Mouse (Mus musculus): ENCODE results near the gene Myo6.
A peak's percentile ranks its signal among the peaks of the same experiment; 100 is the strongest.
"Not testable (repeated sequence)": the region's sequence is repeated elsewhere in the genome, so short reads cannot be mapped to it uniquely, and the experiment has no call there.

The Myo6 gene

GRCm38 (mm10) chr9:80299031-80299430 is 134.2 kb downstream of the Myo6 start:
- no peak for DNase-seq (ENCODE audit: low spot score in 2 of 2)

DNA sequence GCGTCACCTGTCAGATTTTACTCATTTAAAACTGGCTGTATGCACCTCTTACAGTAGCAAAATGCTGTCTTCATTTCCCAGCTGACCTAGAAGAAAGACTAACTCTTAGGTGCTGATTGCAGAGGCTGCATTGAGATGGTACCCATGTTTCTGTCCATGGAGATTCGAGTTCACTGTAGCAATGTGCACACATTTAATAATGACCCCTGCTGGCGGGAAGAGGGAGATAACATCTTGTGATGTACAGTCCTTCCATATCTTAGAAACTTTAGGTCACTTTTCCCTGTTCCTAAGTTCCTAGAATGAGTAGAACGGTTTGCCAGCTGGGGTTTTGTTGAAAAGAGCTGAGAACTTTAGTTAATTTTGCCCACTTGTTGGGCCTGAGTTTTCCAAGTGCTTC is 138.7 kb downstream of the Myo6 start:
- DNase-seq (ENCODE audit: low spot score in 2 of 2), result peak in 1 of 2 experiments; percentile 19

DNA sequence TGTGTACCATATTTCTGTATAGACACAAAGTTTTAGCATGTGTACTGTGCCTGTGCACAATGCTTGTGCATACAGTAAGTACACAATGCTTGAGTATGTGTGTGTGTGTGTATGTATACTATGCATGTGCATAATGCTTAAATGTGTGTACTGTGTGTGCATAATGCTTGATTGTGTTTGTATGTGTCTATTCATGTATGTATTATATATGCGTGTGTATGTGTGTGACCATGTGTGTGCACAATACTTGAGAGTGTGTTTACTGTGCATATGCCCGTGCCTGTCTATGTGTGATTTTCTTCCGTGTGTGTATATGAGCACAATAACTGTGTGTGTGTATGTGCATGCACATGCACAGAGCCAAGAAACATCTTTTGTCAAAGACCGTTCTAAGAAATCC is 141.6 kb downstream of the Myo6 start:
- DNase-seq (ENCODE audit: low spot score in 2 of 2), result no peak

DNA sequence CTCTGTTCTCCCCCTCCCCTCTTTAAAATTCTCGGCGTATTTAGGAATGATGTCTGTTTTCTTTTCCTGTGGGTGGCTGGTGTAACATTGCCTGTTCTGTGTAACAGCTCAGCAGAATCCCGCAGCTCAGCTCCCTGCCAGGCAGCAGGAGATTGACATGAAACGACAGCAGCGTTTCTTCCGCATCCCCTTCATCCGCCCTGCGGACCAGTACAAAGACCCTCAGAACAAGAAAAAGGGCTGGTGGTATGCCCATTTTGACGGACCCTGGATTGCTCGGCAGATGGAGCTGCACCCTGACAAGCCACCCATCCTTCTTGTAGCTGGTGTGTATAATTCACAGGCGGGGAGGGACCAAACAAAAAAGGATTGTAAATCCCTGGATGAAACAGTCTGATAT is 142.0 kb downstream of the Myo6 start:
- DNase-seq (ENCODE audit: low spot score in 2 of 2), result no peak

DNA sequence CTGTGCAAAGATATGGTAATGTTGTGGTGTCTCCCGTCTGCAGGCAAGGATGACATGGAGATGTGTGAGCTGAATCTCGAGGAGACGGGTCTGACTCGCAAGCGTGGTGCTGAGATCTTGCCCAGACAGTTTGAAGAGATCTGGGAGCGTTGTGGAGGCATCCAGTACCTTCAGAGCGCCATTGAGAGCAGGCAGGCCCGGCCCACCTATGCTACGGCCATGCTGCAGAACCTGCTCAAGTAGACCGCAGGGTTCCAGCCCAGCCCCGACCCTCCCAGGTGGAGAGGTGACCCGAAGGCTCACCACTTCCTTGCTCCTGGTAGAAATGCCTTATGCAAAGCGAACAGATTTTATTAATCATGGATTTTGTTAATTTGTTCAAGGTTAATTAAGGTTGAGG is 142.8 kb downstream of the Myo6 start:
- no peak for DNase-seq (ENCODE audit: low spot score in 2 of 2)

- DNase-seq (ENCODE audit: low spot score in 2 of 2), result peak in 1 of 2 experiments; percentile 9
Observed at GRCm38 (mm10) chr9:80313610-80314009, 148.8 kb downstream of the Myo6 start.

DNA sequence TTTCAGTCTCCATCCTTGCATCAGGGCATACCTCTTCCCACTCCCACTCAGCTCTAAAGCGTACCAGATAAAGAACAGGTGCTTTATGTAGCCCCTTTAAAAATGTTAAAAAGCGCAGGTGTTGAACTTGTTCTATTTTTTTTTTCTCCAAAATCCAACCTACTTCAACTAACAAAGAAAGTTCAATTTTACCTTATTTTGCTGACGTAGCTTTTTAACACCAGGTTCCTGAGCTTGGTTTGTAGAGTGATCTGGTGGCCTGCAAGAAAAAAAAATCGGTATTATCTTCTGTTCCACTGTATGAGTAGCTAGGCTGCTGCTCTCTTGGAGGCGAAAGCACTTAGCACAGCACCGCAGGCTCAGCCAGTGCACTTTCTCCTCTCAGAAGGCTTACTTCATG is 151.1 kb downstream of the Myo6 start:
- no peak for DNase-seq (ENCODE audit: low spot score in 2 of 2)

GRCm38 (mm10) chr9:80318027-80318426 is 153.2 kb downstream of the Myo6 start:
- peak in 1 of 2 experiments; percentile 19 for DNase-seq (ENCODE audit: low spot score in 2 of 2)

DNA sequence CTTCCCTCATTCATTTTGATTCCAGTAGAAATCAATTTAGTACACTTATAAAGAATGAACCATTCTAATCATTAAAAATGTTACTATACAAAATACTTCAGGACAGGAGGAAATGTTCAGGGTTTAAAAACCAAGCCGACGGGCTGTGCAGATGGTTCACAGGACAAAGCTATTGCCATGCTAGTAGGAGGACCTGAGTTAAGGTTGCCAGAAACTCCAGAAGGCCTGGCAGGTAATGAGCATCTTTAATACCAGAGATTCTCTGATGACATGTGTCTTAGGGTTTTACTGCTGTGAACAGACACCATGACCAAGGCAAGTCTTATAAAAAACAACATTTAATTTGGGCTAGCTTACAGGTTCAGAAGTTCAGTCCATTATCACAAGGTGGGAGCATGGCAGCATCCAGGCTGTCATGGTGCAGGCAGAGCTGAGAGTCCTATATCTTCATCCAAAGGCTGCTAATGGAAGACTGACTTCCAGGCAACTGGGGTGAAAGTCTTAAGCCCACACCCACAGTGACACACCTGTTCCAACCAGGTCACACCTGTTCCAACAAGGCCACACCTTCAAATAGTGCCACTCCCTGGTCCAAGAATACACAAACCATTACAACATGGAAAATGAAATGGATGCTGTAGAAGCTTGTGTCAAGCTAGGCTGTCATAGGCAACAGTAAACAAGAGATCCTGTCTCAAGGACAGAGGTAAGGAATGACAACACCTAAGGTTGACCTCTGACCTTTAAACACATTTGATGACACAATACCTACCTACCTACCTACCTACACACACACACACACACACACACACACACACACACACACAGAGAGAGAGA is 156.4 kb downstream of the Myo6 start:
- not testable (repeated sequence) for DNase-seq (ENCODE audit: low spot score in 2 of 2)

- DNase-seq (ENCODE audit: low spot score in 2 of 2), result peak in 1 of 2 experiments; percentile 20
Observed at GRCm38 (mm10) chr9:80332153-80332552, 167.3 kb downstream of the Myo6 start.

DNA sequence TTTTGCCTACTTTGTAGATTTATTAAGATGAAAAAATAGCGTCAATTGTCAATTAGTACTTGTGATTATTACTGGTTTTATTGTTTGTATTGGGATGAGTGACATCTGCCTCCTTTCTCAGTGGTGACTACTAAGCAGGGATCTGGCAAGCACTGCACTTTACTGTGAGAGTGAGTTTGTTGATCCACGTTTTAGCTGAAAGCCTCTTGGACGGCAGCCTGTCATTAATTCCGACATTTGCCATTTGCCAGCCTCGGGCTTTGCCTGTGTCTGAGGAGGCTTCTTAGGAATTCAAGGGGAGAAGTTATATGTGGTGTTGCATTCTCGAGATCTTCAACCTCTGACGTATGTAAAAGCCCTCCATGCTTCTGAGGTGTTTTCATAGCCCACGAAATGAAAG is 168.6 kb downstream of the Myo6 start:
- no peak for DNase-seq (ENCODE audit: low spot score in 2 of 2)

- no peak for DNase-seq (ENCODE audit: low spot score in 2 of 2)
Observed at GRCm38 (mm10) chr9:80333998-80334605, 169.3 kb downstream of the Myo6 start.

DNA sequence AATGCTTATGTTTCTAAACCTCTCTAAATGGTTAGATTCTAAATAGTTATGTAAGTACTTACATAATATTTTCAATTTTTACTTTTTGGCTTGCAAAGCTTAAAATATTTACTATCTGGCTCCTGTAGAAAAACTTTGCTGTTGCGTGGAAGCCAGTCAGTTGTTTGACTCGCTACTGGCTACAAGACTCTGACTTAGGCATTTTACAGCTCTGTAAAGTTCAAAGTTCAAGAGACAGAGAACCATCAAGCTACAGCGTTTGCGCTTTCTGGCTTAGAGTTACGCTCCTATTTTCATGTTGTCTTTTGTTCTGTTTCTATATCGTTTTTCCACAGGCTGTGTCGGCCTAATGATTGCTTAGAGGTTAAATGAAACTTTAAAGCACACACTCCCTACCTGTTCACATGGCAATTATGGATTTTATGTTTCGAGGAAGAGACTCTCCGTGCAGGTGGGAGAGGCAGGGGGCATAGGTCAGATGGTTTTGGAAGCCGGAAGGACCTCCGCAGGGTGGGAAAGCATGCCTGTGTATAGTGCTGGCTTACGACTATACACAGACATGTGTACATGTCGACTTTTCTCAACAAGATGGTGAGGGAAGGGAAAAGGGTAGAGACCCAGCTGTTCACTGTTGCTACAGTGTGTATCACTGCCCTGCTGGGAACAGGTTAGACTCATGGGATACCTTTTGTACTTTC is 171.0 kb downstream of the Myo6 start:
- DNase-seq (ENCODE audit: low spot score in 2 of 2), result no peak

DNA sequence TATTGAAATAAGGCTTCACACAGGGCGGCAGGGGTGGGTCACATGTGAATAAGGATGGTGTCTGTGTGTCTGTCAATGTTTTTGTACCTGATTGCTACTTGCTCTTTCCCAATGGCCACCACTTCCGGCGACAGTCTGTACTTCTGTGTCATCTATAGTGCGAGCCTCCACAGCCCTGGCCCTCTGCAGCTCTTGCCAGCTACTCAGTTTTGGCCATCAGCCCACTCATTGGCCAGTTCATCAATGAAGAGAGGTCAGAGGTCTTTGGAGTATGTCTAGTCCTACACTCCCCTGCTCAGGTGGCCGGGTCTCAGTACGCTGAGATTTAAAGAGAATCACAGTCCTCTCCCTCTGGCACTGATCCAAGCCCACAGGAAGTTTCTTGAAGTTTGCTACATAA is 173.2 kb downstream of the Myo6 start:
- no peak for DNase-seq (ENCODE audit: low spot score in 2 of 2)

DNA sequence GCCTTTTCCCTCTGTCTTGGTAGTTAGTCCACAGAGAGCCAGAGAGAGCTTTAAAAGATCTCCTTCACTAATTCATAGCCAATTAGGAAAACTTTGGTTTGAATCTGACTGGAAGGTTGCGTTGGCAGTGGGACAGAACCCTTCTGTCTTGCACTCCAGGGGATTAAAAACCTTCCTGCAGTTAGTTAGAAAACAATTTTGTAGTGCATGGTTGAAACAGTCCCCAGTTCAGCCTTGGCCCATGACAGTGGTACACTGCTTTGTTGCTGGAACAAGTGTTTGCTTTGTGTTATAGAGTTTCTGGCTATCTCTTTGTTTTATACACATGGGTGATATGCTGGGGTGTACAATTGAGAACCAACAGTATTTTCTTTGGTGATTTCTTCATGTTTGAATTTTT is 176.1 kb downstream of the Myo6 start:
- DNase-seq (ENCODE audit: low spot score in 2 of 2), result no peak

- no peak for DNase-seq (ENCODE audit: low spot score in 2 of 2)
Observed at GRCm38 (mm10) chr9:80341756-80342155, 176.9 kb downstream of the Myo6 start.

- DNase-seq (ENCODE audit: low spot score in 2 of 2), result no peak
Observed at GRCm38 (mm10) chr9:80342520-80342919, 177.7 kb downstream of the Myo6 start.

- DNase-seq (ENCODE audit: low spot score in 2 of 2), result no peak
Observed at GRCm38 (mm10) chr9:80344451-80345000, 179.7 kb downstream of the Myo6 start.

DNA sequence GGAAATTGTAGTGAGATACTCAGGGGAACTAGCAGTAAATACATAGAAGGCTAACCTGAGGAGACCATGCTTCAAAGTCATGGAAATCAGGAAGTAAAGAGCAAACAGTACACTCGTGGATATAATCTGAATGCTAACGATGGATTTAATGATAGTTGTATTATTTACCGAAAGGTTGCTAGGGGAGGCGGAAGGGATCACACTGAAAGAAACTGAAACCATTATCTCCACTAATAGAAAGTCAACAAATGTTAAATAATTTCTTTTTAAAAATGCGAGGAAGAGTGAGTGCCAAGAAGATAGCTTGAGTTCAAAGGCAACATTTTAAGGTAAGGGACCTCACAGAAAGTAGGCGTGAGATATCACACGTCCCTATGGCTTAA is 186.5 kb downstream of the Myo6 start:
- DNase-seq (ENCODE audit: low spot score in 2 of 2), result no peak

- DNase-seq (ENCODE audit: low spot score in 2 of 2), result no peak
Observed at GRCm38 (mm10) chr9:80351678-80352331, 187.0 kb downstream of the Myo6 start.

DNA sequence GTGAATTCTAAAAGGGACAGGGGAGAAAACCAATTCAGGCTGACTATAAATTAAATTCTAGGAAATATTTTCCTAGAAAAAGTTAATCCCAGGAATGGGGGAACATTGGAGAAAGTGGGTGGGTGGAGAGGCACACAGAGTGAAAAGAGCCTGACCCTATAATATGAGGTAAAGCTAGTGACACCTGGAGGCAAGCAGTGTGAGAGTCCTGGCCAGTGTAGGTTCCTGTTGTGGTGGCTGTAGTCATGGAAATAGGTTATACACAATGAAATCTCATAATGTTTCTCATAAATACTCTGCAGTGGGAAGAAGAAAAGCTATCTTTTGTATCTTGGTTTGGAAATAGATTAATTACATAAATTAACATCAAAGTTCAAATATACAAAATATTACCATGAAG is 195.2 kb downstream of the Myo6 start:
- DNase-seq (ENCODE audit: low spot score in 2 of 2), result no peak

Data from thymus, postnatal 10 days (tissue).